Mouse (Mus musculus) erythroblast, embryonic 14.5 days (primary cell): Measurements from ENCODE around the gene Sctr.

Experiments
- GATA1 ChIP-seq: IDR thresholded peaks from 2 replicates; pipeline ENCODE4 v1.6.1; 2012; ENCODE audit warnings: low read length, inconsistent platforms, mixed read lengths
- TAL1 ChIP-seq: IDR thresholded peaks from 3 replicates; pipeline ENCODE4 v1.6.1; 2012; ENCODE audit warnings: low read length, inconsistent platforms, mixed read lengths

GRCm38 (mm10) chr1:120090880-120091570 is 84.3 kb downstream of the Sctr start:
- TF ChIP-seq GATA1 (no peak), TAL1 (no peak)
